ENCODE assay signal across 8 mouse cellular contexts in the genomic region with DNA sequence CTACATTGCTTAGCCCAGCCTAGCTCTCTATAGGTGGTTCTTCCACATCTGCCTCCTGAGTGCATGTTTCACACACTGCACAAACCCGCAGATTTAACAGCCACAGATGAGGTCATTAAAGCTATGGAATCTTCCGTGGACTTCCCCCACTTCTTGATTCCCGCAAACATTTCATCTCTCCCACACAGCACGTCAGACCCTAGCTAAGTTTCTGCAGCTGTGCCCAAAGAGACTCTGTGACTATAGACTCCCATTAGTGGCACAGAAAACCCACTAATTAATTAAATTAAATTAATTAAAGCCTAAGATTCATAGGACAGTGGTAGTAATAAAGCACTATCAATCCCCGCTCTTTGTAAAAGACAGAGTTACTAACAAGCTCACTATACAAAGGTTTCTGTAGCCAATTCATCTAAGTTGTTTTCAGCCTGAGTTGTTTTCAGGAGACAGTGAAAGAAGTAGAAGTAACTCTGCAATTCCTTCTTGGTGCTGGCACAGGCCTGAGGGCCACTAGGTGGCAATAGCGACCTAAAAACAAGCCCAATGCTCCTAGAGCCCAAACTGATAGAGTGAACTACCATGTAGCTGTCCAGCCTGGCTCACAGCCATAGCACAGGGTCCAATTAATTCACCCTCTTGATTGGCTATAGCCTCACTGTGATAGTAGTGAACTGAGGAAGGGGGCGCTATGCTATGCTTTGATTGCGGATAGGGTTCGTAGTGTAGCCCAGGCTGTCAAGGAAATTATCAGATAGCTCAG. TPM values are rescaled to one million over a fixed set of nuclear protein-coding genes. Genes with fewer than 3 reads are reported as not detected.
DNase-seq lines count a peak whose midpoint lies in the region; ATAC-seq lines count a peak whose summit lies in the region.

No protein-coding gene starts in this region.

- no peak overlapping the region for H3K27ac ChIP-seq in embryonic facial prominence, embryonic 15.5 days (replicated peaks)
- H3K27ac ChIP-seq in heart, embryonic 12.5 days (ENCODE audit: poor library complexity, severe bottlenecking): no peak overlapping the region
- no peak overlapping the region for H3K27ac ChIP-seq in kidney, embryonic 16.5 days (ENCODE audit: low read length)
- no peak overlapping the region for H3K27ac ChIP-seq in liver, embryonic 11.5 days (ENCODE audit: low read depth, low read length)
- H3K27ac ChIP-seq in stomach, embryonic 15.5 days: no peak overlapping the region

- H3K4me3 ChIP-seq in embryonic facial prominence, embryonic 15.5 days (replicated peaks): no peak overlapping the region
- no peak overlapping the region for H3K4me3 ChIP-seq in heart, embryonic 12.5 days
- no peak overlapping the region for H3K4me3 ChIP-seq in kidney, embryonic 16.5 days (ENCODE audit: low read length)
- no peak overlapping the region for H3K4me3 ChIP-seq in liver, embryonic 11.5 days (ENCODE audit: low read depth, low read length)
- no peak overlapping the region for H3K4me3 ChIP-seq in stomach, embryonic 15.5 days (replicated peaks)

- no peak overlapping the region for H3K9ac ChIP-seq in embryonic facial prominence, embryonic 15.5 days
- H3K9ac ChIP-seq in heart, embryonic 12.5 days: no peak overlapping the region
- no peak overlapping the region for H3K9ac ChIP-seq in kidney, embryonic 16.5 days (replicated peaks; ENCODE audit: low read length)
- H3K9ac ChIP-seq in liver, embryonic 11.5 days (ENCODE audit: low read depth, low read length): no peak overlapping the region
- no peak overlapping the region for H3K9ac ChIP-seq in stomach, embryonic 15.5 days

- 39% methylated on average over 9 of the region's 9 CpGs for WGBS in embryonic facial prominence, embryonic 15.5 days
- WGBS in heart, embryonic 12.5 days: 42% methylated on average over 9 of the region's 9 CpGs
- WGBS in kidney, embryonic 16.5 days: 44% methylated on average over 9 of the region's 9 CpGs
- 46% methylated on average over 9 of the region's 9 CpGs for WGBS in liver, embryonic 11.5 days
- 46% methylated on average over 9 of the region's 9 CpGs for WGBS in stomach, embryonic 15.5 days

- H3K27me3 ChIP-seq in embryonic facial prominence, embryonic 15.5 days: no peaks in the 10 kb centered on the region
- H3K27me3 ChIP-seq in heart, embryonic 12.5 days (replicated peaks): no peaks in the 10 kb centered on the region
- H3K27me3 ChIP-seq in kidney, embryonic 16.5 days (ENCODE audit: insufficient read depth, low read length): no peaks in the 10 kb centered on the region
- no peaks in the 10 kb centered on the region for H3K27me3 ChIP-seq in liver, embryonic 11.5 days (replicated peaks; ENCODE audit: control insufficient read depth, insufficient read depth, low read length)
- no peaks in the 10 kb centered on the region for H3K27me3 ChIP-seq in stomach, embryonic 15.5 days (replicated peaks)

- H3K36me3 ChIP-seq in embryonic facial prominence, embryonic 15.5 days: no peaks in the 10 kb centered on the region
- no peaks in the 10 kb centered on the region for H3K36me3 ChIP-seq in heart, embryonic 12.5 days
- H3K36me3 ChIP-seq in kidney, embryonic 16.5 days (ENCODE audit: insufficient read depth, low read length): no peaks in the 10 kb centered on the region
- no peaks in the 10 kb centered on the region for H3K36me3 ChIP-seq in liver, embryonic 11.5 days (ENCODE audit: control insufficient read depth, insufficient read depth, low read length)
- no peaks in the 10 kb centered on the region for H3K36me3 ChIP-seq in stomach, embryonic 15.5 days

- ATAC-seq in embryonic facial prominence, embryonic 15.5 days (ENCODE audit: insufficient number of reproducible peaks, low FRiP score, low TSS enrichment, low read depth): peak; percentile 67; the same call in 1 of the 2 replicates
- ATAC-seq in heart, embryonic 12.5 days (ENCODE audit: insufficient number of reproducible peaks, low FRiP score): peak; percentile 66
- ATAC-seq in kidney, embryonic 16.5 days (ENCODE audit: low FRiP score, low TSS enrichment): peak; percentile 89
- peak; percentile 67 for ATAC-seq in liver, embryonic 11.5 days (replicated peaks; ENCODE audit: low FRiP score)
- ATAC-seq in stomach, embryonic 15.5 days (ENCODE audit: insufficient read depth, low FRiP score, low read depth): peak; percentile 53; the same call in 1 of the 2 replicates

- H3K9me3 ChIP-seq in embryonic facial prominence, embryonic 15.5 days (replicated peaks): no peaks in the 10 kb centered on the region
- H3K9me3 ChIP-seq in heart, embryonic 12.5 days (replicated peaks): no peaks in the 10 kb centered on the region
- H3K9me3 ChIP-seq in kidney, embryonic 16.5 days (ENCODE audit: low read length): no peaks in the 10 kb centered on the region
- no peaks in the 10 kb centered on the region for H3K9me3 ChIP-seq in liver, embryonic 11.5 days (ENCODE audit: control insufficient read depth, low read length)
- H3K9me3 ChIP-seq in stomach, embryonic 15.5 days: no peaks in the 10 kb centered on the region

- H3K4me2 ChIP-seq in embryonic facial prominence, embryonic 15.5 days (replicated peaks): no peak overlapping the region
- H3K4me2 ChIP-seq in heart, embryonic 12.5 days: no peak overlapping the region
- H3K4me2 ChIP-seq in kidney, embryonic 16.5 days (replicated peaks; ENCODE audit: low read depth, low read length): no peak overlapping the region
- no peak overlapping the region for H3K4me2 ChIP-seq in liver, embryonic 11.5 days
- no peak overlapping the region for H3K4me2 ChIP-seq in stomach, embryonic 15.5 days

- H3K4me1 ChIP-seq in embryonic facial prominence, embryonic 15.5 days: no peaks in the 10 kb centered on the region
- peaks cover 13% of the 10 kb centered on the region for H3K4me1 ChIP-seq in heart, embryonic 12.5 days (replicated peaks)
- H3K4me1 ChIP-seq in kidney, embryonic 16.5 days (ENCODE audit: insufficient read depth, low read length): no peaks in the 10 kb centered on the region
- H3K4me1 ChIP-seq in liver, embryonic 11.5 days (replicated peaks; ENCODE audit: control insufficient read depth, insufficient read depth, low read length): no peaks in the 10 kb centered on the region
- no peaks in the 10 kb centered on the region for H3K4me1 ChIP-seq in stomach, embryonic 15.5 days

- DNase-seq in 3T3-L1 (ENCODE audit: low read depth, low spot score): peak; percentile 91
- peak; percentile 84 for DNase-seq in adrenal gland, postnatal 14 days
- DNase-seq in liver, embryonic 11.5 days (ENCODE audit: low spot score): peak; percentile 49
- DNase-seq in neural tube, embryonic 10.5 days (ENCODE audit: extremely low spot score, low spot score): peak; percentile 60

RNA-seq across cellular contexts. Expression of gene S1pr1, which starts 54.0 kb away (rescaled TPM):
- total RNA-seq in adrenal gland, postnatal 14 days (2021): 50.8 and 66.3 TPM in 2 replicates
- polyA plus RNA-seq in embryonic facial prominence, embryonic 15.5 days (2015; fragmentation: Nextera tagmentation; extraction: Ambion mirVana): 29.4 and 32.5 TPM in 2 replicates
- 86.0 and 87.5 TPM in 2 replicates for polyA plus RNA-seq in heart, embryonic 12.5 days (2016; fragmentation: Nextera tagmentation; extraction: Ambion mirVana)
- polyA plus RNA-seq in kidney, embryonic 16.5 days (2015; fragmentation: Nextera tagmentation; extraction: Ambion mirVana): 21.0 and 26.1 TPM in 2 replicates
- polyA plus RNA-seq in liver, embryonic 11.5 days (2014; fragmentation: Nextera tagmentation; extraction: Ambion mirVana): 17.8 and 18.7 TPM in 2 replicates
- 16.9 and 17.4 TPM in 2 replicates for polyA plus RNA-seq in stomach, embryonic 15.5 days (2015; fragmentation: Nextera tagmentation; extraction: Ambion mirVana)
